Mouse (Mus musculus): ENCODE data around the gene Abr.

The Abr gene

GRCm38 (mm10) chr11:76623206-76623961 lies 1.3 kb upstream of the Abr start:
- peak; percentile 85 for DNase-seq

GRCm38 (mm10) chr11:76622566-76623205 lies 572 bp upstream of the Abr start:
- DNase-seq = peak; percentile 65

- no peak for DNase-seq
Observed at GRCm38 (mm10) chr11:76618134-76618533, 4.0 kb downstream of the Abr start.

- no peak for DNase-seq
Observed at GRCm38 (mm10) chr11:76614246-76614645, 7.9 kb downstream of the Abr start.

GRCm38 (mm10) chr11:76612638-76613104 lies 9.4 kb downstream of the Abr start:
- DNase-seq = peak; percentile 79

- DNase-seq = no peak
Observed at GRCm38 (mm10) chr11:76610948-76611347, 11.2 kb downstream of the Abr start.

- DNase-seq = no peak
Observed at GRCm38 (mm10) chr11:76606521-76606920, 15.6 kb downstream of the Abr start.

GRCm38 (mm10) chr11:76599219-76599618 lies 22.9 kb downstream of the Abr start:
- no peak for DNase-seq

- DNase-seq = no peak
Observed at GRCm38 (mm10) chr11:76598757-76599156, 23.4 kb downstream of the Abr start.

- no peak for DNase-seq
Observed at GRCm38 (mm10) chr11:76593620-76594326, 28.3 kb downstream of the Abr start.

GRCm38 (mm10) chr11:76589746-76590145 lies 32.4 kb downstream of the Abr start:
- no peak for DNase-seq

GRCm38 (mm10) chr11:76588632-76589485 lies 33.3 kb downstream of the Abr start:
- DNase-seq = no peak

- DNase-seq = no peak
Observed at GRCm38 (mm10) chr11:76588032-76588431, 34.1 kb downstream of the Abr start.

GRCm38 (mm10) chr11:76587333-76587732 lies 34.8 kb downstream of the Abr start:
- DNase-seq = no peak

- DNase-seq = no peak
Observed at GRCm38 (mm10) chr11:76586119-76586518, 36.0 kb downstream of the Abr start.

GRCm38 (mm10) chr11:76577588-76578257 lies 44.4 kb downstream of the Abr start:
- DNase-seq = peak; percentile 94

- no peak for DNase-seq
Observed at GRCm38 (mm10) chr11:76572820-76573385, 49.2 kb downstream of the Abr start.

GRCm38 (mm10) chr11:76571613-76571929 lies 50.5 kb downstream of the Abr start:
- DNase-seq = no peak

- DNase-seq = peak; percentile 57
Observed at GRCm38 (mm10) chr11:76570741-76571612, 51.1 kb downstream of the Abr start.

- DNase-seq = no peak
Observed at GRCm38 (mm10) chr11:76570201-76570731, 51.8 kb downstream of the Abr start.

- DNase-seq = no peak
Observed at GRCm38 (mm10) chr11:76569436-76569835, 52.7 kb downstream of the Abr start.
